Mouse (Mus musculus): ENCODE results near the gene Gm17542.
"Not testable (repeated sequence)": the region's sequence is repeated elsewhere in the genome, so short reads cannot be mapped to it uniquely, and the experiment has no call there.

Gm17542 gene

DNA sequence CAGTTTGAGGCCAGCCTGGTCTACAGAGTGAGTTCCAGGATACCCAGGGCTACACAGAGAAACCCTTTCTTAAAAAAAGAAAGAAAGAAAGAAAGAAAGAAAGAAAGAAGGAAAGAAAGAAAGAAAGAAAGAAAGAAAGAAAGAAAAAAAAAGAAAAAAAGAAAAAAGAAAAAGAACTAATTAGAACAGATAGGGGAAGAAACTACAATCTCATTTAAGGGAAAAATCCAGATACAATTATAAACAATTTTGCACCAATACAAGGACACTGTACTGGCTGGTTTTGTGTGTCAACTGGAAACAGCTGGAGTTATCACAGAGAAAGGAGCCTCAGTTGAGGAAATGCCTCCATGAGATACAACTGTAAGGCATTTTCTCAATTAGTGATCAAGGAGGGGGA, at the start of gene Gm17542:
Gene Gm17542 (minus strand): TSS at position 101 of the 400 bp plus-strand sequence.
- DNase-seq (ENCODE audit: low spot score): not testable (repeated sequence)

DNA sequence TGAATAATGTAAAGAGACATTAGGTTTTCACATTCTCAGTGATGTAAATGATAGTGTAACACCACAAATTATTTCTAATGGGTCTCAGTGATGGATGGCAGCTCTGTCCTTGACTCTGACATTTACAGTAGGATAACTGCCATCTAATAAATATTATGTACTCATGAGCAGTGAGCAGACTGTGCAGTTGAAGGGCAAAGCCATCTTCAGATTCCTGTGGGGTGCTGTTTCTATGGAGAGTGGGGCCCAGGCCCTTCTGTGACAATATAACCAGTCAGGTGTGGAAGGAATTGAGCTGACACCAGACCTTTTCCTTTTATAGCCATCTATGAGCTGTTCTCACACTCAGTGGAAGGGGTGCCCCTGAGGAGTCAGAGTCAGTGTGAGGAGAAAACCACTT, 21.8 kb upstream of the Gm17542 start:
- DNase-seq (ENCODE audit: low spot score): no peak

DNA sequence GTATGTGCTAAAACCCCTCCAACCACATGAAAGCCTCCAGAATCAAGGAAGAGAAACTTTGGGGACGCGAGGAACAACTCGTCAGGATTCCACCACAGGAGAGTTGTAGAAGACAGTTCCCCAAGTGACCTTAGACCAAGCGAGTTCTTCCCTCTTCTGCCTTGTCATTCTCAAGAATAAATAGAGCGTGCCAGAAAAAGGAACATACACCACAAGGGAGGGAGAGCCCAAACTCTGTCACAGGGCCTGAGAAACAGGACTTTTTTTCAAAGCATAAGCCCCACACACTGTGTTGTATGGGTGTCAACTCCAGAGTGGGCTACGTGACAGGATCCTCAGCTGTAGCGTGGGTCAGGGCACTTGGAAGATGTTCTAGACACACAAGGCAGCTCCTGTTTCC, 20.1 kb upstream of the Gm17542 start:
- no peak for DNase-seq (ENCODE audit: low spot score)

DNA sequence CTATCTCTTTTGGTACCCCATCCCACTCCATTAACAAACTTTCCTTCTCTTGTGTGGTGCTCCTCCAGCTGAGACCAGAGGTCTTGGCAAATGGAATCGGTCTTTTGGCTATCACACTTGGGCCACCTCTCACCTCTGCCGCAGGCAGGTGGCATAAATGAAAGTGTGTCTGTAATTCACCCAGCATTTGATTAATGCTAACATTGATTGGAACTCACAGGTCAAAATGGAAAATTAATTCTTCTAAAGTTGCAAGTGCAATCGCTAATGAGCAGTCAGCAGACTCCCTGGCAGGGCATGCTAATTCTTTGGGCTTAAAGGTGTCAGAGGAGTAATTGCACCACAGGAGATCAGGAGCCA, 3.2 kb downstream of the Gm17542 start:
- no peak for DNase-seq (ENCODE audit: low spot score)

DNA sequence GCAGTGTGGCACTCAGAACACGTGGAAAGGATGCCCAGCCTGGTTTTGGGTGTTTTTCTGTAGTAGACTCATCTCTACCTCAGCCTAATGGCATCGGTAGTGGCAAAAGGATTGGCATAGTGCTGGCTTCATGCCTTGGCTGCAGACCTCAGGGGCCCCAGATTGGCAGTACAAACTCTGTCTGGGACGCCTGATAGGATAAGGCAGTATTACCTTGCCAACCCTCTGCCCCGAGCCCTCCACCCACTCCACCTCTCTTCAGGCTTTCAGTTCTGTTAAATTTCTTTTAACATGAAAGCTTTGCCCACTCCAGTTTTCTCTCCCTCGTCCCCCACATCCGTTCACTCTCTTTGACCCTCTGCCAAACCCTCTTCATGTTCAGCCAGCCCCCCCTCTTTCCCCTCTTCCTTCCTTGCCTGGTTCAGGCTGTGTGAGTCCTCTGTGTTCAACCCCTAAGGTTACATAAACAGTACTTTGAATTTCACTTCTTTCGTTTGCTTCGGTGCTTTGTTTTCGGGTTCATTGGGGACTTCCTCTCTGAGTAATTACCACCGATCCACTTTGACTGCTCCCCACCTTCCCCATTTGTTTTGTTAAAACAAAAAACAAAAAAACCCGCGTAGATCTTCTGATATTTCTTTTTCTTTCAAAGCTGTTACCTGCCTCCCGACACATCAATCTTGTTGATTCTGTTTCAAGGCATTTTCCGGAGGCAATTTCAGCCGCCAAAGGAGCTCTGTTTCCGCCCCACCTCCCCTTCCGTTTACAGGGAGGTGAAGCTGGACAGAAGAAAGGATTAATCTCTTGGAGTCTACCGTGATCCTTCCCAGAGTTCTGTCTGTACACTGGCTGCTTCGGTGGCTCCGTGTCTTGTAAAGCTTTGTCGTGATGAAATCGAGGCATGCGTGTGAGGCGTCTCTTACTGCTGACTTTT, 3.9 kb downstream of the Gm17542 start:
- DNase-seq (ENCODE audit: low spot score): peak; percentile 40

DNA sequence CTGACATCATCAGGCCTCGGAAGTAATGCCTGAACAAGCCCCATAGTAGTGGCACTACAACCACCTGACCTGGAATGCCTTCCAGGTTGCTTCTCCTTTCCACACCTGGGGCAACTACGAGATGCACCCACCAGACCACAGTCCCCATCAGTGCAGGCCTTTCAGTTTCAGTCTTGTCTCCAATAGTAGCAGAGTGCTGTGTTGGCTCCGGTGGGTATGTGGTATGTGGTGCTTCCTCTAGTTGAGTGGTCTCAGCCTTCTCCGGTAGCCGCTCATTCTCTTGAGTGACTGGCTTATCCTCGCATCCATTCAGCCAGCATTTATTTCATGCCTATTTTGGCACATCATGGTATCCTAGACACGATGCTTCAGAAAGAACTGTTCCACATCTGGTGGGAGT, 4.8 kb downstream of the Gm17542 start:
- DNase-seq (ENCODE audit: low spot score): no peak

DNA sequence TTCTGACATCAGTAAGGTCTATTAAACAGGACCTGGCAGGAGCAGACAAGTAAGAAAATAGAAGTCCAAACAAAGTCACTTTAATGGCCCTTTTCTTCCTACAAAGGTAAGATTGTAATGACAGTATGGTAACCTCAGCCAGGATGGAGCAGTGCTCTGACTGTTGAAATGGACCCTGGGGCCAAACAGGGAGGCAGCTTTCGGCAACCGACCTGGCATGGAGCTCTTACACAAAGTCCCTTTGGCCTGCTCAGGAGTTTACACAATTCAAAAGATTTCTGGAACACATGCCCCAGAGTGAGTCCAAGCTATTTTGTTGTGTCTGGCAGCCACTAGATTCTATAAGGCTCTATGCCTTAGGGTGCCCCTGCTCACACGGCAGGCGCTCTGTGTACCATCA, 9.0 kb downstream of the Gm17542 start:
- no peak for DNase-seq (ENCODE audit: low spot score)

DNA sequence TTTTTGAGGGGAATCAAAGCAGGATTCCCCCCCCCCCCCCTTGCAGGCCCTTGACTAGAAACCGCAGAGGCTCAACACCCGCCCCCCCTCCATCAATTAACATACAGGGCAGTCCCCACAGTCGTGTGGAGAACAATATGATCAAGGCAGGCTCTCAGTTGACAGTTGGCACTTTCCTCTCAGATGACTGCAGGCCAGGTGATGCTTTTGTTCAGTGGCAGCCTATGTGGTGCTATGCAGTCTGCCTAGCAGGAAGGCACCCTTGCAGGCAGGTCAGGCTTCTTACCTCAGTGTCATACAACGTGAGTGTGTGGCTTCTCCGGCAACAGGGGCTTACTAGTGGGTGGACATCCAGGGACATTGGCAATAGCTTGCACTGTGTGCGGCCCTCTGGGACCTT, 17.4 kb downstream of the Gm17542 start:
- no peak for DNase-seq (ENCODE audit: low spot score)

DNA sequence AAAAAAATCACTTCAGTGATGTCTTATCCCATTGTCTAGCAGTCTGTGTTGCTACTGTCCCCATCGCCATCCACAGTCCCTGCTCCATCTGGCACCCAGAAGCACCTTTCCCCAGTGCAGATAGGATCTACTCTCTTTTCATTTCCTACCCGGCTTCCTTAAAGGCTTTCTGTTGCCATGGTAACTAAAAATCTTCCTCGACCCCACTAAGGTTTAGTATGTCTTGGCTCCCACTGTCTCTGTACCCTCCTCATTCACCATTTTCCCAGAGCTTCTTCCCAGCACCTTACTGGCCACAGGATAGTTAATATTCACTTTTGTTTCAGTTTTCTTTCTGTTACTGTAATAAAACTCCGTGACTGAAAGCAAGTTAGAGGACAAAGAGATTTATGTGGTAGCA, 17.9 kb downstream of the Gm17542 start:
- DNase-seq (ENCODE audit: low spot score): no peak

DNA sequence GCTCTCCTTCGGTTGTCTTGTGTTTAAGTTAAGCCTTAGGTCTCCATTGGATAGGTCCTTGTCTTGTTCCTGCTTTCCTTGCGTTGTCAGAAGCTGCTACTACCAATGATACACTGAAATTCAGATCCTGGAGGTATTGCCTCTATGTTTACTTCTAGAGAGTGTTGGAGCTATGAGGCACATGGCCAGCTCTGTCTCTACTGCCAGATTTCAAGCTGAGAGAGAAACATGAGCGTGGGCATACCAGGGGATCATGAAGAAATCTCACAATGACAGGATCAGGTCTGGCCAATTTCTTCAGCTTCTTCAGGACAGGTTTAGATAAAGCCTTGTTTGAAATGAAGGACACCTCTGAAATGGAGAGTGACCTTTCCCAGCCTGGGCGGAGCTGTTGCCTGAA, 19.1 kb downstream of the Gm17542 start:
- DNase-seq (ENCODE audit: low spot score): no peak

DNA sequence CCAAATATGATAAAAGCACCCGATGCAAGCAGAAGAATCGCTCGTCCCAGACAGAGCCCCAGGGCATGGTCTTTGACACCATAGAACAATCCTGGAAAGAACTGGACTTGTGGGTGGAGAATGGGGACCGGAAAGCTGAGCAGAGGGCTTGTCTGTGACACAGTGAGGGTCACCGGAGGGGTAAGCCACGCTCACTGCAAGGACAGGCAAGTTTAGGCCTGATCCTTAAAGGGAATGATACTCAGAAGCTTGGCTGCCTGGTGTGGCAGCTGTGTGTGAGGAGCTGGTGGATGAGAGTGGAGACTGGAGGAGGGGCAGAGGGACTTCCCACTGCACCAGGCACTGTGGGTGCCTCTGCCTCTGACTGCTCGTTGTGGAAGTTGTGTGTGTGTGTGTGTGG, 27.0 kb downstream of the Gm17542 start:
- no peak for DNase-seq (ENCODE audit: low spot score)

DNA sequence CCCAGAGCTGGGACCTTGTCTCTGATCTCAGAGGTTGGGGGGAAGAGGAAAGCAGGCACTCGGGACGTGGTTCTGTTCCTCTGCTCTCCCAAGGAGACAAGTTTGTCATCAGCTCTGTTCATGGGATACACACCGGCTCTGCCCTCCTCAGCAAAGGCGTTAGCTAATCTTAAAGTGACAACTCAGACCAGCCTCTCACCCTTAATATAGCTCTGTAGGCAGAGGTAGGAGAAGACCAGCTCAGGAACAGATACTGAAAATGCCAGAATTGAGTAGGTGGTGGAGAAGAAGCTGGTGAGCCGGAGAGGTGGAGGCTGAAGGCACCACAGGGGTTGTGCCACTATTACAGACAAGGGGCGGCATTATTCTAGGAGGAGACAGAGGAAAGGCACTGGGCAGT, 38.7 kb downstream of the Gm17542 start:
- DNase-seq (ENCODE audit: low spot score): no peak

DNA sequence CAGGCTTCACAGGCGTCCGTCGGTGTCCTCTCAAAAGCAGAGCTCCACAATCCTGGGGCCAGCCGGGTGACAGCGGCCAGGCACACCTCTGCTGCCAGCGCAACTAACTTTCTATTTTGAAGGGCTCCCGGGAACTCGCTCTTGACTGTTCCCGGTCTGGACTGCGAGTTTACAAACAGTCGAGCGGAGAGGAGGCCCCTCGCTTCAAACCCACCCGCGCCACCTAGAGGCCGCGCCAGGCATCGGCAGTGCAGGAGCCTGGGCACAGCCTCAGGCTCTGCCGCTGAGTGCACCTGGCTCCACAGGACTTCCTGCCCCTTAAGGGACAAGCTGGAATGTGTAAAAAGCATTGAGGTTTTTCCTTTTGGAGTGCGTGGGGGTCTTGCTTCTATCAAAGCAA, 42.5 kb downstream of the Gm17542 start, which contains the start of gene Edar:
Gene Edar (minus strand): TSS at position 122 of the 400 bp plus-strand sequence.
- peak; percentile 45 for DNase-seq (ENCODE audit: low spot score)

DNA sequence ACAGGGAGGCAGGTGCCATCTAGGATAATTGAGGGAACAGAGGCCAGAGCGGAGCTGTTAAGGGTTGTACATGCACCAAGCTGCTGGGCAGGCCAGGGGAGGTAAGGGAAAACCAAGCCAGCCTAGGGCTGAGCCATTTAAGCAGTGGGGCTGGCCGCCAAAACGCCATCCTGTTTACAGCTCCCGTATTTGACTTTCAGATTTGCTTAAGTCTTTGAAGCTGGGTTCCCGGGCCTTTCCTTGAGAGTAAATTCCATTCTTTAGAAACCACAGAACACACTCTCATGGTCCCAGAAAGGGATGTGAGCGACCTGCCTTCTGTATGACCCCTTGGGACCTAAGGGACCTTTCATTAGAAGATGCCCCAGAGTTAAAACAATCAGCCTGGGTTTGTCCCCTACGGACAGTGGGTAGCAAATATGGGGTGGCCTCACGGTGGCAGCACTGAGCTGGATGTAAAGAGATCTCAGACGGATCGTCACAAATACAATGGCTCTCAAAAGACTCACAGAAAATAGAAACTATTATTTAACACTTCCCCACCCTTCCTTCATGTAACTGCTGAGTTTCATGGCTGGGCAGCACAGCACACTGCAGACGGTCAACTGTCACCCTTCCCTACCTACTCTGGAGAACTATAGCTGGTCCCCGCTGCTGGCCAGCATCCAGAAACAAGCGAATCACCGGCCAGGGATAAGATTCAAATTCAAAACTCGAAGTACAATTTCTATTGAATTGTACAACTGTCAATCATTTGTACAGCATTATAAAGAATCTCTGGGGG, 44.5 kb downstream of the Gm17542 start:
- DNase-seq (ENCODE audit: low spot score): peak; percentile 39

DNA sequence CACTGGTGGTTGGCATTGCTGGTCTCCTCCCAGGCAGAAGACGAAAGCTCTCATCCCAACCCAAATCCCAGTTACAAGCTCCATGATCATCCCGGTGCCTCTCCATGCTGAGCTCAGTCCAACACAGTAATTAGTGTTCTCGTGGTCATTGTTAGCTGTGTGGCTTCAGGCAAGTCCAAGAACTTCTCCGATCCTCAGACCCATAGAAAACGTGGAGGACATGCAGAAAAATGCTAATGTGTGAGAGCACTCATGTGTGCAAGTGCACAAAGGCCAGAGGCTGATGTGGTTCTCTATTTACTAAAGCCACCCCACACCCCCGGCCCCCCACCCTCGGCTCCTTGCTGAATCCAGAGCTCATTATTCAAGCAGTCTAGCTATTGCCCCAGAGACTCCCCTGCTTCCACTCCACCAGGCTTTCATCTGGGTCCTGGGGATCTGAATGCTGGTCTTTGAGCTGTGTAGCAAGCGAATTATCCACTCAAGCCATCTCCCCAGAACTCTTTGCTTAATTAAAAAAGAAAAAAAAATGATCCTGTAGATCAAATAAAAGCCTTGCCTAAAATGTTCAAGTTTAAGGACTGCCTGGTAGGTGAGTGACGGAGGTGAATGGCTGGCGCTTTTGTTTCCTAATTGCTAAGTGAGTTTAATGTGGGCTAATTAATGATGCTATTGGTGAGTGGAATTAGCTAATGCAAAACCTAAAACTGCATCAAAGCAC, 45.3 kb downstream of the Gm17542 start:
- DNase-seq (ENCODE audit: low spot score): no peak

DNA sequence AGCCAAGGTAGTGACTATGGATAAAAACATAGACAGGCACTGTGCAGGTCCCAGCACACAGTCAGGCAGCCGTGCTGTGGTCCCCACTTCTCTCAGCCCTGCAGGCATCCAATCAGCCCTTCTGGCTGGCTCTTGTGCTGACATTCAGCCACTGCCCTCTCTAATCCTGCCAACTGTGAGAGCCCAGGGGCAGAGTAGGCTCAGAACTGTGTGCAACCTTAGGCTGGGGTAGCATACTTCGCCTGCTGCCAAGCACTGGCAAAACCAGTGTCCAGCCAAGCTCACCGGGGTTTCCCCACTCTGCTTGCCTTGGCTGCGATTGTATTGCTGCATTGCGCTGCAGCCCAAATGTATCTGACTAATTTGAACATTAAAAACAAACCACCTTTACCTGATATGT, 54.1 kb downstream of the Gm17542 start:
- DNase-seq (ENCODE audit: low spot score): no peak

Data from T-cell, adult 2 months (primary cell).